In genomic region chr3:65527196-65527595, GRCm38 (mm10) we compare ENCODE assay signal across 8 mouse cellular contexts. TPM values are rescaled to one million over a fixed set of nuclear protein-coding genes. Genes with fewer than 3 reads are reported as not detected.
A peak's percentile ranks its signal among the peaks of the same experiment; 100 is the strongest.
DNase-seq lines count a peak whose midpoint lies in the region; ATAC-seq and TF ChIP-seq lines count a peak whose summit lies in the region.

No protein-coding gene starts in this region.

- peak overlapping the region; percentile 67 for H3K4me2 ChIP-seq in embryonic facial prominence, embryonic 15.5 days (replicated peaks)
- peak overlapping the region; percentile 85 for H3K4me2 ChIP-seq in kidney, postnatal 0 days (ENCODE audit: low read length)
- peak overlapping the region; percentile 94 for H3K4me2 ChIP-seq in myocyte (ENCODE audit: low read depth)

- peak overlapping the region; percentile 97 for H3K4me3 ChIP-seq in layer of hippocampus, adult 2 months
- peak overlapping the region; percentile 95 for H3K4me3 ChIP-seq in embryonic facial prominence, embryonic 15.5 days (replicated peaks)
- peak overlapping the region; percentile 62 for H3K4me3 ChIP-seq in kidney, postnatal 0 days (replicated peaks; ENCODE audit: low read depth, low read length)
- H3K4me3 ChIP-seq in myocyte: peak overlapping the region; percentile 68

- H3ac ChIP-seq in myocyte (ENCODE audit: control insufficient read depth, insufficient read length): peak overlapping the region; percentile 76

- intact Hi-C loops in left cerebral cortex, postnatal 10 days (cut with DNase I): loop anchor here (5.0 kb wide), 3 partner anchors 130 to 335 kb away; partner anchors contain the start of gene Ssr3

- no peak for DNase-seq in layer of hippocampus, adult 2 months (ENCODE audit: low spot score in 2 of 2)
- no peak for DNase-seq in layer of hippocampus, adult 11-12 months (ENCODE audit: low spot score)
- DNase-seq in kidney, postnatal 0 days (ENCODE audit: low spot score): peak; percentile 73
- no peak for DNase-seq in adrenal gland, adult 18-20 months (ENCODE audit: low spot score in 2 of 2)
- no peak for DNase-seq in left cerebral cortex, postnatal 10 days (ENCODE audit: extremely low spot score in 1 of 2, low spot score in 2 of 2)
- no peak for DNase-seq in thymus, postnatal 14 days

- H3K4me1 ChIP-seq in embryonic facial prominence, embryonic 15.5 days: 0 out of 2 replicates have a peak, but pooled peaks cover 2% of the 10 kb centered on the region
- no peaks in the 10 kb centered on the region for H3K4me1 ChIP-seq in kidney, postnatal 0 days (replicated peaks; ENCODE audit: insufficient read depth, low read length)

- H3K36me3 ChIP-seq in embryonic facial prominence, embryonic 15.5 days: 0 out of 2 replicates have a peak, but pooled peaks cover 2% of the 10 kb centered on the region
- no peaks in the 10 kb centered on the region for H3K36me3 ChIP-seq in kidney, postnatal 0 days (ENCODE audit: insufficient read depth, low read length)
- H3K36me3 ChIP-seq in myocyte (ENCODE audit: control insufficient read depth, insufficient read depth): peaks cover 7% of the 10 kb centered on the region

- H3K27ac ChIP-seq in layer of hippocampus, adult 2 months: peak overlapping the region; percentile 98
- H3K27ac ChIP-seq in embryonic facial prominence, embryonic 15.5 days (replicated peaks): peak overlapping the region; percentile 99
- H3K27ac ChIP-seq in kidney, postnatal 0 days: peak overlapping the region; percentile 99

- no peaks in the 10 kb centered on the region for H3K9me3 ChIP-seq in embryonic facial prominence, embryonic 15.5 days (replicated peaks)
- H3K9me3 ChIP-seq in kidney, postnatal 0 days (replicated peaks; ENCODE audit: low read length): no peaks in the 10 kb centered on the region

- H3K9ac ChIP-seq in embryonic facial prominence, embryonic 15.5 days: no peak overlapping the region
- H3K9ac ChIP-seq in kidney, postnatal 0 days (ENCODE audit: low read depth, low read length): no peak overlapping the region

- TF ChIP-seq CTCF in layer of hippocampus, adult 2 months (conservative IDR thresholded peaks at IDR 0.05): no peak
- no peak for TF ChIP-seq CTCF in kidney, postnatal 0 days (IDR thresholded peaks at IDR 0.05; ENCODE audit: low read depth)

- 12% methylated on average over 3 of the region's 3 CpGs for WGBS in embryonic facial prominence, embryonic 15.5 days
- WGBS in kidney, postnatal 0 days: 10% methylated on average over 3 of the region's 3 CpGs

- no peak for TF ChIP-seq POLR2A in myocyte (IDR thresholded peaks at IDR 0.05; ENCODE audit: insufficient read length, low read depth)

- no peaks in the 10 kb centered on the region for H3K27me3 ChIP-seq in embryonic facial prominence, embryonic 15.5 days
- H3K27me3 ChIP-seq in kidney, postnatal 0 days (ENCODE audit: insufficient read depth, low read length): no peaks in the 10 kb centered on the region
- no peaks in the 10 kb centered on the region for H3K27me3 ChIP-seq in myocyte (ENCODE audit: control insufficient read depth, insufficient read depth, insufficient read length)

- H3K79me2 ChIP-seq in myocyte (ENCODE audit: control insufficient read depth, insufficient read depth): peaks cover 30% of the 10 kb centered on the region

- ATAC-seq in embryonic facial prominence, embryonic 15.5 days (ENCODE audit: insufficient number of reproducible peaks, low FRiP score, low TSS enrichment, low read depth): no peak
- ATAC-seq in kidney, postnatal 0 days (replicated peaks; ENCODE audit: low FRiP score, low read depth): no peak

TF ChIP-seq in myocyte, 11 proteins besides CTCF, POLR2A, EP300 and RAD21:
- TF ChIP-seq POLR2AphosphoS2 (IDR thresholded peaks at IDR 0.05; ENCODE audit: insufficient read length, low read depth): no peak
- no peak for TF ChIP-seq SRF (IDR thresholded peaks at IDR 0.05; ENCODE audit: control insufficient read depth, insufficient read length, low read depth)
- TF ChIP-seq USF1 (IDR thresholded peaks at IDR 0.05; ENCODE audit: low read depth): no peak
- no peak for TF ChIP-seq CEBPB (IDR thresholded peaks at IDR 0.05; ENCODE audit: insufficient read depth, poor library complexity, severe bottlenecking)
- no peak for TF ChIP-seq MAX (IDR thresholded peaks at IDR 0.05; ENCODE audit: low read depth)
- TF ChIP-seq TCF12 (IDR thresholded peaks at IDR 0.05; ENCODE audit: insufficient read depth, poor library complexity, severe bottlenecking): no peak
- TF ChIP-seq MYOG (IDR thresholded peaks at IDR 0.05; ENCODE audit: control insufficient read depth in 1 of 3, insufficient read depth in 1 of 3, insufficient read length in 2 of 3, low read depth in 2 of 3): no peak
- no peak for TF ChIP-seq REST (IDR thresholded peaks at IDR 0.05; ENCODE audit: insufficient read depth, insufficient read length)

RNA-seq across cellular contexts. Expression of gene Tiparp, which starts 1.0 kb away (rescaled TPM):
- total RNA-seq in layer of hippocampus, adult 2 months (2021): 10 to 100 TPM; 14.7 to 16.9 TPM
- 38.8 and 43.7 TPM in 2 replicates for polyA plus RNA-seq in embryonic facial prominence, embryonic 15.5 days (2015; fragmentation: Nextera tagmentation; extraction: Ambion mirVana)
- 17.5 and 21.3 TPM in 2 replicates for polyA plus RNA-seq in kidney, postnatal 0 days (2015; fragmentation: Nextera tagmentation; extraction: Ambion mirVana)
- 5.2 TPM for polyA plus RNA-seq in myocyte (2012; fragmentation: generic; extraction: Trizol)
- 10 to 100 TPM; 13.8 to 21.6 TPM for total RNA-seq in adrenal gland, adult 18-20 months (2021)
- 10 to 100 TPM; 15.0 to 15.4 TPM for total RNA-seq in left cerebral cortex, postnatal 10 days (2021)
